Mouse (Mus musculus): ENCODE data around the gene Sugp1. TPM values are rescaled to one million over a fixed set of nuclear protein-coding genes. Genes with fewer than 3 reads are reported as not detected.
"Not testable (repeated sequence)": the region's sequence is repeated elsewhere in the genome, so short reads cannot be mapped to it uniquely, and the experiment has no call there.

Sugp1 gene
- 36.3 and 37.5 TPM in 2 replicates for polyA plus RNA-seq (2015; fragmentation: Nextera tagmentation; extraction: Ambion mirVana)

GRCm38 (mm10) chr8:70042583-70043455 lies at the start of gene Sugp1, which contains the start of gene Mau2:
Sugp1 (plus strand) TSS chr8:70042813.
Mau2 (minus strand) TSS chr8:70042734.
- peak within 1 kb of the TSS; percentile 97 for H3K9ac ChIP-seq
- H3K4me2 ChIP-seq (replicated peaks): peak within 1 kb of the TSS; percentile 93
- peak; percentile 99 for ATAC-seq
- no peaks in the 10 kb centered on the region for H3K36me3 ChIP-seq
- WGBS: under 1% methylated on average over 65 of the region's 65 CpGs
- H3K4me1 ChIP-seq (replicated peaks): peaks cover 21% of the 10 kb centered on the region
- H3K27me3 ChIP-seq (replicated peaks): no peaks in the 10 kb centered on the region
- peak within 1 kb of the TSS; percentile 98 for H3K4me3 ChIP-seq (replicated peaks)
- H3K9me3 ChIP-seq: no peaks in the 10 kb centered on the region
- H3K27ac ChIP-seq: peak within 1 kb of the TSS; percentile 83

DNA sequence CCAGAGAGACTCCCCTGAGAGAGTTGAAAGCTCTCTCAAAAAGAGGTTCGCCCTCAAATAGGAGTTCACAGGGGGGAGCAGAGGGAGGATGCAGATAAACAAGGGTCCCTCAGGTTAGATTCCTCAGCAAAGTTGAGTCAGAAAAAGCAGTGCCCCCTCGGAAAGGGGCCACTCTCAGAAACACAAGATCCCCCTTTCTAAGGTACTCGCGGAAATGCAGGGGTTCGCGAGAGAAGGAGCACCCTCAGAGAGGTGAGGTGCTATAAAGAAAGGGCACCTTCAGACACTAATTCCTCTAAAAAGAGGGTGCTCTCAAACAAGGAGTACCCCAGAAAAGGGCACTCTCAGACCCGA lies 47.2 kb upstream of the Sugp1 start:
- Histone ChIP-seq H3K4me1 (replicated peaks) (peaks cover 7% of the 10 kb centered on the region; the same call in 1 of the 2 replicates), H3K4me3 (replicated peaks) (peak overlapping the region; percentile 87), H3K9ac (peak overlapping the region; percentile 89), H3K9me3 (no peaks in the 10 kb centered on the region), H3K4me2 (replicated peaks) (peak overlapping the region; percentile 61), H3K27me3 (replicated peaks) (no peaks in the 10 kb centered on the region), H3K36me3 (no peaks in the 10 kb centered on the region), H3K27ac (peak overlapping the region; percentile 95)
- ATAC-seq: no peak
- WGBS: 0% methylated on average over 7 of the region's 7 CpGs

DNA sequence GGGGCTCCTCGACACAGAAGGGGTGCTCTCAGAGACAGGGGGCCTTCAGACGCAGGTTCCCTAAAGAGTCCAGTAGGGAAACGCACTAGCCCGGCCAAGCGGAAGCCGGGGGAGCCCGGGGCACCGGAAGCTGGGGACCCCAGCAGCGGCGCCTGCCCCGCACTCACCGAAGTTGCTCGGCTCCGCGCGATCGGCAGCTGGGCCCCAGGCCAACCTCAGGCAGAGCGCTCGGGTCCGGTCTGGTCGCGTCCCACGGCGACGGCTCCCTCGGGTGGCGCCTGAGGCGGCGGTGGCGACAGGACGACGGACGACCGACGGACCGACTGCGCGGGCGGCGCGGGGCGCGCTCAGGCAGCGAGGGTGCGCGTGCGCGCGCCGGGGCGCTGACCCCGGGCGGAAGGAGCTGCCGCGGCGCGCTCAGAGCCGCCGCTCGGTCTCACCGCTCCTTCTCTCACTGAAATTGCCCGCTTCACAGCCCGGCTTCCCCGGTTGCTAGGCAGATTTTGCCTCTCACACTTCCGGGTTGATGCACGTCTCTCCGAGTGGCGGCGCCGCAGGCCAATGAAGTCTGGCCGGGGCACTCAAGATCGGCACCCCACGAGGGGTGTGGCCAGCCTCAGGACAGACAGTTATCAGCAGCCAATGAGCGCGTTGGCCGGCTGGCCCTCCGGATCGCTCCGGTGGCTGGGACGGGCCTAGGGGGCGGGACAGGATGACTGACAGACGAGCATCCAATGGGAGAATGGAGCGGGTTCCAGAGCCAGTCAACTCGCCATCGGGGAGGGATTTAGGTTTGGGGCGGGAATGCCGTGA lies 46.6 kb upstream of the Sugp1 start, which contains the start of gene Gatad2a:
Gene Gatad2a (minus strand): TSS at position 609 of the 813 bp plus-strand sequence.
- H3K4me2 ChIP-seq (replicated peaks): peak within 1 kb of the TSS; percentile 73
- peak within 1 kb of the TSS; percentile 87 for H3K4me3 ChIP-seq (replicated peaks)
- WGBS: under 1% methylated on average over 87 of the region's 87 CpGs
- H3K9ac ChIP-seq: peak within 1 kb of the TSS; percentile 89
- H3K27ac ChIP-seq: peak within 1 kb of the TSS; percentile 95
- no peaks in the 10 kb centered on the region for H3K9me3 ChIP-seq
- no peaks in the 10 kb centered on the region for H3K36me3 ChIP-seq
- H3K4me1 ChIP-seq (replicated peaks): peaks cover 7% of the 10 kb centered on the region; the same call in 1 of the 2 replicates
- H3K27me3 ChIP-seq (replicated peaks): no peaks in the 10 kb centered on the region
- peak; percentile 99 for ATAC-seq

DNA sequence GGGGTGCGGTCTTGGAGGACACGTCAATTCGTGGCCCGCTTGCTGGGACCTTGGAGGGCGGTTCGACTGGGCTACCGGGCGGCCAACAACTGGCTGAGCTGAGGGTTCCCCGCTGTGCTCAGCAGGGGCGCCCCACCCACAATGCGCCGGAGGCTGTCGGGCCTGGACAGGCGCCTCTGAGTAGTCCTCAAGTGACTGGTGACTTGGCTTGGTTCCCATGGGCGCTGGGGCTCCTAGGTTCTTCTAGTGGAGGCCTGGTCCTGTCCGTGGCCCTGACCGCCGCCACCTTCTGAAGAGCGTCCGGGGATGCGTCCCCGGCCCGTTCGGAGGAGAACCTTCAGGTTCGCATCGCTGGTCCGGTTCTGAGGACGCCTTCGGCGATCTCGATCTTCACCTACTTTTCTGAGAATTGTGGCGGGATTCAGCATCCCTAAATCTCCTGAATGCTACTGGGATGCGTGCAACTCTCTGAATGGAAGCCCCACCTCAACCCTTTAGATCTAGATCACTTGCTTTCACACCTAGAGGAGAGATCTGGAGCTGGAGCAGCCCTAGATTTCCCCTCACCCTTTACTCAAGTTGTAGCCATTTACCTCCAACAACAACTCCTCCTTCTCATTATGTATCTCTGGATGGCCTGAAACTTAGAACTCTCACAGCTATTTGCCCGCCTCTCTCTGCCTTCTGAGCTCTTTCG lies 45.9 kb upstream of the Sugp1 start:
- no peaks in the 10 kb centered on the region for H3K27me3 ChIP-seq (replicated peaks)
- WGBS: 2% methylated on average over 35 of the region's 35 CpGs
- ATAC-seq: no peak
- H3K4me3 ChIP-seq (replicated peaks): peak overlapping the region; percentile 87
- peak overlapping the region; percentile 79 for H3K27ac ChIP-seq
- H3K9ac ChIP-seq: peak overlapping the region; percentile 66
- H3K9me3 ChIP-seq: no peaks in the 10 kb centered on the region
- H3K4me1 ChIP-seq (replicated peaks): peaks cover 7% of the 10 kb centered on the region; the same call in 1 of the 2 replicates
- H3K36me3 ChIP-seq: no peaks in the 10 kb centered on the region
- peak overlapping the region; percentile 73 for H3K4me2 ChIP-seq (replicated peaks)

GRCm38 (mm10) chr8:69998706-69999105 lies 43.9 kb upstream of the Sugp1 start:
- H3K9ac ChIP-seq: no peak overlapping the region
- H3K27ac ChIP-seq: no peak overlapping the region
- no peak for ATAC-seq
- no peak overlapping the region for H3K4me3 ChIP-seq (replicated peaks)
- no peaks in the 10 kb centered on the region for H3K27me3 ChIP-seq (replicated peaks)
- H3K36me3 ChIP-seq: no peaks in the 10 kb centered on the region
- H3K4me1 ChIP-seq (replicated peaks): peaks cover 7% of the 10 kb centered on the region; the same call in 1 of the 2 replicates
- 95% methylated on average over 3 of the region's 3 CpGs for WGBS
- H3K4me2 ChIP-seq (replicated peaks): no peak overlapping the region
- no peaks in the 10 kb centered on the region for H3K9me3 ChIP-seq

DNA sequence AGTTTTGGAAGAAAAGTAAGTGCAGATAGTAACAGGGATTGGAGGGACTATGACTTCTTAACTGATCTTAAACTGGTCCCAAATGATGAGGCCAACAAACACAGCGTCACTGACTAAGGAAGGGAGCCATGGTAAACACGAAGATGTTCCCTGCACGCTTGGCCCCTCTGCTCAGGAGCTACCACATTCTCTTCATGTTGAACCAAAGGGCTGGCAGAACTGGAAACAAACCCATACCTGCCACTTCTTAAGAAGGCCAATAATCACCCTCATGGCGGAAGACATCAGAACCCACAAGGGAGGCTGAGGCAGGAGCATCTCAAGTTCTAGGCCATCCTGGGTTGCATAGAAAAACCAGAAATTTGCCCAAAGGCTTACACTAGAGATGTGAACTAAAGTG lies 43.4 kb upstream of the Sugp1 start:
- H3K9me3 ChIP-seq: no peaks in the 10 kb centered on the region
- no peaks in the 10 kb centered on the region for H3K36me3 ChIP-seq
- no peaks in the 10 kb centered on the region for H3K27me3 ChIP-seq (replicated peaks)
- no peak overlapping the region for H3K27ac ChIP-seq
- no peak overlapping the region for H3K4me3 ChIP-seq (replicated peaks)
- no peak overlapping the region for H3K9ac ChIP-seq
- no peak overlapping the region for H3K4me2 ChIP-seq (replicated peaks)
- 89% methylated on average over 4 of the region's 4 CpGs for WGBS
- H3K4me1 ChIP-seq (replicated peaks): peaks cover 7% of the 10 kb centered on the region; the same call in 1 of the 2 replicates
- ATAC-seq: no peak

DNA sequence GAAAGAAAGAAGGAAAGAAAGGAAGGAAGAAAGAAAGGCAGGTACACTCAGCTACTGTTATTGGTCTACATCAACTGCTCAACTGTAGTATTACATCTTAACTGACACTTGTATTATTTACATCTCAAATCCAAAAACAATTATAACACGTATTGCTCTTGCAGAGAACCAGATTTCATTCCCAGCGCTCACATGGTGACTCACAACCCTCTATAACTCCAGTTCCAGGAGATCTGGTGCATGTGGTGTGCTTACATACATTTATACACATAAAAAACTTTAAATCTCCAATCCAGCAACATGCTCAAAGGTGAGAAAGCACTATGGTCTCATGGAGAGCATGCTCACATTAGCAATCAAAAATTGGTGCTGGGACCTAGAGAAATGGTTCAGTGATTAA lies 42.4 kb upstream of the Sugp1 start:
- ATAC-seq: no peak
- no peaks in the 10 kb centered on the region for H3K36me3 ChIP-seq
- no peak overlapping the region for H3K4me2 ChIP-seq (replicated peaks)
- H3K27ac ChIP-seq: no peak overlapping the region
- H3K9me3 ChIP-seq: no peaks in the 10 kb centered on the region
- 77% methylated on average over 2 of the region's 2 CpGs for WGBS
- H3K4me1 ChIP-seq (replicated peaks): peaks cover under 1% of the 10 kb centered on the region; the same call in 1 of the 2 replicates
- H3K27me3 ChIP-seq (replicated peaks): no peaks in the 10 kb centered on the region
- H3K9ac ChIP-seq: no peak overlapping the region
- no peak overlapping the region for H3K4me3 ChIP-seq (replicated peaks)

DNA sequence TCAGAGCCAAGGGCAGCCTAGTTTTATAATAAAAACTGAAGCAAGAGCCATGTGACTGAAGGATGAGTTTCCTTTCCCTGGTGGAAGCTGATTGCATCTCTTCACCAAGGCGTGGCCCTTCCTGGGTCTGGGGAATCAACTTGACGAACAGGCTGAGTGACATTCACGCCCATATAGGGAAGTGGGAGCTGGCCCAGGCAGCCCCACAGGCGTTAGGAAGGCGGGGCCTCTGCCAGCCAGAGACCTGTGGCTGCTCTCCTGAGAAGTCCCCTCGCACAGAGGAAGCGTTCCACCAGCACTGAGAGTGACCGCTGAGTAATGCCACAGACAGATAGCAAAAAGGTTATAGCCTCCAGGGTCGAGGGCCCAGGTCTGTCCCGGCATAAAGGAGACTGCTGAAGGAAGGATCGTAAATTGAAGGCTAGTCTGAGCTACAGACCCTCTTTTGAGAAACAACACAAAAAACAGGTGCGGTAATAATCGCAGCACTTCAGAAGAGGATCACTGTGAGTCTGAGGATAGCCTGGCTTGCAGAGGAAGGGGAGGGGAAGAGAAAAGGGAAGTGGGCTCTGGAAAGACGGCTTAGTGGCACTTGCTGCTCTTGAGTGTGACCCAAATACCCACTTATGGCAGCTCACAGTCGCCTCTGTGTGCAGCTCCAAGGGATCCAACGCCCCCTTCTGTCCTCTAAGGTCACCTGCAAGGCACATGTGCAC lies 41.3 kb upstream of the Sugp1 start:
- H3K9ac ChIP-seq: peak overlapping the region; percentile 45
- H3K4me1 ChIP-seq (replicated peaks): no peaks in the 10 kb centered on the region
- H3K27me3 ChIP-seq (replicated peaks): no peaks in the 10 kb centered on the region
- H3K4me2 ChIP-seq (replicated peaks): peak overlapping the region; percentile 60
- under 1% methylated on average over 16 of the region's 16 CpGs for WGBS
- peak overlapping the region; percentile 89 for H3K27ac ChIP-seq
- peak; percentile 80 for ATAC-seq
- H3K9me3 ChIP-seq: no peaks in the 10 kb centered on the region
- H3K36me3 ChIP-seq: no peaks in the 10 kb centered on the region
- peak overlapping the region; percentile 32 for H3K4me3 ChIP-seq (replicated peaks)

DNA sequence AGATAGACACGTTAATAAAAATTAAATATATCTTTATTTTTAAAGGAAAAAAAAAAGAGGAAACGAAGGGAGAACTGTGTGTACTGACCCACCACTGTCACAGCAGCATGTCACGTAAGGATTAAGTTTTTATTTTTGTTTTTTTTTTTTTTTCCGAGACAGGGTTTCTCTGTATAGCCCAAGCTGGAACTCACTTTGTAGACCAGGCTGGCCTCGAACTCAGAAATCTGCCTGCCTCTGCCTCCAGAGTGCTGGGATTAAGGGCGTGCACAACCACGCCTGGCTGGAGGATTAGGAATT lies 40.8 kb upstream of the Sugp1 start:
- not testable (repeated sequence) for H3K36me3 ChIP-seq; H3K9me3 ChIP-seq; ATAC-seq; H3K4me1 ChIP-seq (replicated peaks); H3K27me3 ChIP-seq (replicated peaks); H3K9ac ChIP-seq
- 37% methylated on average over 7 of the region's 7 CpGs for WGBS
- Histone ChIP-seq H3K4me3 (replicated peaks) (peak overlapping the region; percentile 32; the same call in 1 of the 2 replicates), H3K4me2 (replicated peaks) (peak overlapping the region; percentile 60; the same call in 1 of the 2 replicates), H3K27ac (peak overlapping the region; percentile 89)

DNA sequence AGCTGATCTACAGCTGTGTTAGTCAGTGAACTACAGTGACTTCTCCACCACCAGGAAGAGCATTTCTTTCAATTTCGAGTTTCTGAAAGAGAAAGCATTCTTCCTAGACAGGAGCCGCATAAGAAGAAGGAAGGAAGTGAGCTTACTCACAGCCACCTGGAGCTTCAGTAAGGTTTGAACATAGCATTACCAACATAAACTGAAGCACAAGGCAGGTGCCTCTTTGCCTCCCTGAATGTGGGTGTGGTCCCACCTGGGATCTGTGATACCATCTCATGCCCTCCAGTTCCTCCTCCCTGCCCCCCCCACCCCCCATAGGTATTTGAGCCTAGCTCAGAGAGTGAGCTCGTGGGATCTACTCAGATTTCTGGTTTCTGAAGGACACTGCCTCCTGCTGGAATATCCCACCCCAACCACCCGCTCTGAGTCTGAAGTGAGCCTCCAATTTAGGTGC lies 39.4 kb upstream of the Sugp1 start:
- Histone ChIP-seq H3K9ac (no peak overlapping the region), H3K27me3 (replicated peaks) (no peaks in the 10 kb centered on the region), H3K4me2 (replicated peaks) (no peak overlapping the region), H3K9me3 (no peaks in the 10 kb centered on the region), H3K27ac (no peak overlapping the region), H3K4me3 (replicated peaks) (no peak overlapping the region), H3K36me3 (no peaks in the 10 kb centered on the region), H3K4me1 (replicated peaks) (no peaks in the 10 kb centered on the region)
- 51% methylated on average over 4 of the region's 4 CpGs for WGBS
- ATAC-seq: no peak

DNA sequence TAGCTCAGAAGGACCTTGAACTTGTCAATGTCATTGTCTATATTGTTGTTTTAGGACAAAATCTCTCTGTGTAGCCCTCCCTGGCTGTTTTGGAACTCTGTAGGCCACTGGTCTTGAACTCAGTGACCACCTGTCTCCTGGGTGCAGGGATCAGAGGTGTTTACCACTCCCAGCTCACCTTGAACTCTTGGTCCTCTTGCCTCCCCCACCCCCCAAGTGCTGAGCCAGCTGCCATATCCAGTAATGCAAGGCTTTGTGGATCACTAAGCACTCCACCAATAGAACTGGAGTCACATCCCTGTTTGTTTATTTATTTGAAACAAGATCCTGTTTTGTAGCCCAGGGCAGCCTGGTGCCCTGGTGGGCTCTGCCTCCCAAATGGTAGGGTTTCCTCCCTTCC lies 38.3 kb upstream of the Sugp1 start:
- Histone ChIP-seq H3K27me3 (replicated peaks) (no peaks in the 10 kb centered on the region), H3K4me3 (replicated peaks) (no peak overlapping the region), H3K27ac (no peak overlapping the region), H3K9ac (no peak overlapping the region), H3K36me3 (no peaks in the 10 kb centered on the region), H3K4me1 (replicated peaks) (no peaks in the 10 kb centered on the region), H3K9me3 (no peaks in the 10 kb centered on the region), H3K4me2 (replicated peaks) (no peak overlapping the region)
- ATAC-seq: no peak
